Mouse (Mus musculus) ES-Bruce4 (cell line): ENCODE measurements at regions not wholly inside any gene's neighbourhood (a gene's known extent, or its start where the extent isn't known, plus 50 kb on each side); places are given as distances from the start of the nearest gene placed in this dataset.

Experiments used
- H3K27ac ChIP-seq: 2 replicates; pipeline ENCODE4 v1.5.1; 2012; ENCODE audit warnings: low read length, inconsistent platforms; ENCODE audit not compliant: insufficient read depth
- H3K27me3 ChIP-seq: 2 replicates; pipeline ENCODE4 v1.6.1; 2012; ENCODE audit warnings: mild to moderate bottlenecking, low read length, inconsistent platforms; ENCODE audit not compliant: control insufficient read depth, poor library complexity, insufficient read depth, severe bottlenecking
- H3K36me3 ChIP-seq: 2 replicates; pipeline ENCODE4 v1.6.1; 2012; ENCODE audit warnings: inconsistent platforms, mild to moderate bottlenecking, low read length, moderate library complexity; ENCODE audit not compliant: control insufficient read depth, poor library complexity, insufficient read depth, severe bottlenecking
- H3K4me1 ChIP-seq: one replicate; pipeline ENCODE4 v1.8.1; 2011; ENCODE audit warnings: low read length; ENCODE audit not compliant: control insufficient read depth, insufficient read depth
- H3K4me3 ChIP-seq: 2 replicates; pipeline ENCODE4 v1.5.1; 2011; ENCODE audit warnings: low read depth, mild to moderate bottlenecking, low read length
- H3K9ac ChIP-seq: 2 replicates; pipeline ENCODE4 v1.6.1; 2012; ENCODE audit warnings: low read depth, mild to moderate bottlenecking, inconsistent platforms; ENCODE audit not compliant: poor library complexity, severe bottlenecking
- H3K9me3 ChIP-seq: replicated peaks from 2 replicates; pipeline ENCODE4 v1.6.1; 2012; ENCODE audit warnings: mild to moderate bottlenecking, low read length, inconsistent platforms; ENCODE audit not compliant: control insufficient read depth, poor library complexity, insufficient read depth, severe bottlenecking
- CTCF ChIP-seq: IDR thresholded peaks from one replicate; pipeline ENCODE4 v1.8.1; 2011; ENCODE audit warnings: low read depth, low read length
- EP300 ChIP-seq: IDR thresholded peaks from 2 replicates; pipeline ENCODE4 v1.6.1; 2011; ENCODE audit warnings: low read depth, low read length; ENCODE audit not compliant: insufficient read depth
- POLR2A ChIP-seq: IDR thresholded peaks from one replicate; pipeline ENCODE4 v1.8.1; 2011; ENCODE audit warnings: low read length; ENCODE audit not compliant: insufficient read depth

DNA sequence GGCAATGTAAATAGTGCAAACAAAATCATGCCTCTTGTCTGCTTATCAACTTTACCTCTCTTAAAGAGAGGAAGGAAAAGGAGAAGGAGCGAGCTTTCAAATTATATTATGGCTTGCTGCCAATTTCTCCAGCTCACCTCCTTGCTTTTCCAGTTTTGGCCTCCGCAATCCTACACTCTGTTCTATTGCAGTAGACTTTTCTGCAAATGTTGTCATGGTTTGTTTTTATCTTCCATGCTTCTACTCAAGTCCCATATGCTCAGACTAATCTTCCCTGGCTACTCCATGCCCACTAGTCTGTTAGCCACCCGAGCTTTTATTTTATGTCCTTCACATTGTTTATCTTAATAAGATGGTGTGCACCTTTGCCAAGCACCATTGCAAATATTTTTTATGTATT is 168.0 kb upstream of the Osr1 start:
- no peak for TF ChIP-seq CTCF
- TF ChIP-seq EP300, result no peak
- no peak for TF ChIP-seq POLR2A
- Histone ChIP-seq H3K4me3 (no peak overlapping the region), H3K9me3 (no peaks in the 10 kb centered on the region), H3K27ac (no peak overlapping the region), H3K27me3 (no peaks in the 10 kb centered on the region), H3K4me1 (no peaks in the 10 kb centered on the region), H3K36me3 (no peaks in the 10 kb centered on the region), H3K9ac (no peak overlapping the region)

DNA sequence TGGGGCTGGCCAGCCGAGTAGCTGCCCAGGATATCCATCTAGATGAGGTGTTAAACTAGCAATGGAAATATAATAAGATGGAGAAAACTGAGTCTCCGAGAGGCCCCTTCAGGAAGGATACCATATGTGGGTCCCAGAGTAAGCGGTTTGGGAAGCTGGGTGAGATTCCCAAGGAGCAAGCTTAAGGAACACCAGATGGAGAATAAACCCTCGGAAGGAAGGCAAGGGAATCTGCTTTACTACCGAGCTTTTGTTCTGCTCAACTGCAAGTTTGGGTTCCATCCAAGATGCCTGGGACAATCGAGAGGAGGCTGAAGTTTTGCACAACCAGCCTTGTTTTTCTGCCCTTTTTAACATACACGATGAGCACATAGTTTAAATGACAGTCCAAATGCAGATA is 164.9 kb upstream of the Osr1 start:
- Histone ChIP-seq H3K27me3 (no peaks in the 10 kb centered on the region), H3K4me3 (no peak overlapping the region), H3K9me3 (no peaks in the 10 kb centered on the region), H3K4me1 (no peaks in the 10 kb centered on the region), H3K27ac (no peak overlapping the region), H3K9ac (no peak overlapping the region), H3K36me3 (no peaks in the 10 kb centered on the region)
- TF ChIP-seq EP300 (no peak), POLR2A (no peak), CTCF (no peak)

DNA sequence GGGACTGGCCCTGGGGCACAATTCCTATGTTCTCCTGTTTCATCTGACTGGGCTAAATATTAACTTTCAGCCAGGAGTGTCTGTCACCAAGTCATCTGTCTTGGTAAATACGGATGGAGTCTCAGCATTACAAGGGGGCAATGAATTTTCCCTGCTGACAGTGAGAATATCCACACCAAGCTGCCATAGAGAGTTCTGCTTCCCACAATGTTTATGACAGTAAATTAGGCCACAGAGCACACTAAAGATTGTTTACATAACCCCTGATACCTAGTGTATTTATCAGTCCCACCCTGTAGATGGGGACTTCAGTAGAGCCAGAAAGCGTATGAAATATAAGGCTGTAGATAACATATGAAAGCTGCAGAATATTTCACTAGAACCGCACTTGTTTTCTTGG is 150.6 kb upstream of the Osr1 start:
- TF ChIP-seq POLR2A (no peak), CTCF (no peak), EP300 (no peak)
- Histone ChIP-seq H3K4me3 (no peak overlapping the region), H3K9ac (no peak overlapping the region), H3K27ac (no peak overlapping the region), H3K4me1 (no peaks in the 10 kb centered on the region), H3K36me3 (no peaks in the 10 kb centered on the region), H3K9me3 (no peaks in the 10 kb centered on the region), H3K27me3 (peaks cover 1% of the 10 kb centered on the region; the same call in 1 of the 2 replicates)

DNA sequence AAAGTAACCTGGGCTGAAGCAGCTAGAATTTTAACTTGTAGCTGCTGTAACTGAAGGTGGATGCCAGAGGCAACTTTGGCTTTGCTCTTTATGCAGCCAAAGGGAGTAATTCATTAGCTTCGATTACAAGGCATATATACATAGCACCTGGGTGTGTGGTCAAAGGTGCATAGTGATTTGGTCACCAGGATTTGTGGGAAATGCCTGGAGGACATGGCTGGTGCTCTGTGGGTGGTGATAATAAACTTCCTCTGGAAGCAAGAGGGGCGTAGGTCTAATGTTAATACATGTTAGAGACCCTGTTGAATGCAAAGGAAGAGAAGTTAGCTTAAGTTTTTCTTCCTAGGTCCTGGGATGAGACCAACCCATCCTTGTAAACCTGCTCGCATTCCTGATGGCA is 139.3 kb upstream of the Osr1 start:
- no peaks in the 10 kb centered on the region for H3K36me3 ChIP-seq
- H3K4me3 ChIP-seq, result no peak overlapping the region
- peaks cover 2% of the 10 kb centered on the region; the same call in 1 of the 2 replicates for H3K27me3 ChIP-seq
- H3K4me1 ChIP-seq, result no peaks in the 10 kb centered on the region
- H3K27ac ChIP-seq, result no peak overlapping the region
- TF ChIP-seq POLR2A (no peak), EP300 (no peak), CTCF (no peak)
- H3K9ac ChIP-seq, result no peak overlapping the region
- H3K9me3 ChIP-seq, result no peaks in the 10 kb centered on the region

DNA sequence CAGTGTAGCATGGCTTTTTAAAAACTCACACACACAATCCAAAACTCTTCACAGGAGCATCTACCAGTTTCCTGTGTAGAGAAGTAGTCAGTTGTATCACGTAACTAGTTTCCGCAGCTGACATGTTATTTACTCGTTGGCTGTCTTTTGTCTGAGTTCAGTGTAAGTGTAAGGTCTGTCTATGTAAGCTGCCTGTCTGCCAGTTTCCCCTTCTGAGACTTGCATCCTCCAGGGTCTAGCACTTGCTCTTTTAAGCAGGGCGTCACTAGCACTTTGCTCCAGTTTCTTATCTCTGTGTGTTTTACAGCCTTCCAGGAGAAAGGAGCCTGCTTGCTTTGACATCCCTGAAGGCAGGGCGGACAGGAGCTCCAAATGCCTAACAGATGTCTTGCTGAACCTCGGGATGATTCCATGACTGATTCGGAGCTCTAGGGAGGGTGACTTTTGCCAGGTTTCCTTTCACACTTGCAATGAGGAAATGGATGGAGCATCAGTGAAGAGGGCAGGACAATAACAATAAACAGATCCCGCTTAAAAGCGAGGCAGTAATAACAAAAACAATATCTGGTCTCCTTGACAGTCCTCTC is 131.2 kb upstream of the Osr1 start:
- Histone ChIP-seq H3K9me3 (no peaks in the 10 kb centered on the region), H3K36me3 (no peaks in the 10 kb centered on the region), H3K4me1 (no peaks in the 10 kb centered on the region), H3K4me3 (no peak overlapping the region), H3K27me3 (no peaks in the 10 kb centered on the region), H3K9ac (no peak overlapping the region), H3K27ac (no peak overlapping the region)
- no peak for TF ChIP-seq POLR2A
- no peak for TF ChIP-seq CTCF

DNA sequence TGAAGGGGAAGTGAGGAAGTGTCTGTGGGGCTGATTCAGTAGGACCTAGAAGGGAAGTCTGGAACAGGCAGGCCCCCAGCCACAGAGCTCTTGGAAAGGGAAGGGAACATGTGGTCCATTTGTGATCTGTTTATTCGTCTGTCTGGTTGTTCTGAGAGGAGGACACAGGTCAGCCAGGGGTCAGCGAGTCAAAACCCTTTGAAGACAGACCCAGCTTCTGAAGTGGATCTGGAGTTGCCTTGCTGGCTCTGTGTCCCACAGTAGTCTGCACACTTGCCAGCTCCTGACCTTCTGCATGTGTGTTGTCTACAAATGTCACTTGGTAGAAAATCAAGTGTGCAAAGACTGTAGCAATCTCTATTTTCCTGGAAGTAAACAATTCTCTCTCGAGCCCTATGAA is 119.3 kb upstream of the Osr1 start:
- no peak overlapping the region for H3K9ac ChIP-seq
- no peaks in the 10 kb centered on the region for H3K36me3 ChIP-seq
- H3K27me3 ChIP-seq, result no peaks in the 10 kb centered on the region
- H3K4me1 ChIP-seq, result no peaks in the 10 kb centered on the region
- no peak for TF ChIP-seq EP300
- no peak for TF ChIP-seq CTCF
- TF ChIP-seq POLR2A, result no peak
- no peak overlapping the region for H3K4me3 ChIP-seq
- H3K27ac ChIP-seq, result no peak overlapping the region
- H3K9me3 ChIP-seq, result no peaks in the 10 kb centered on the region
